Mouse (Mus musculus) limb, embryonic 11.5 days (tissue): Measurements from ENCODE around the gene Unc93b1. TPM values are rescaled to one million over a fixed set of nuclear protein-coding genes. Genes with fewer than 3 reads are reported as not detected.

Source experiments
- ATAC-seq: fragments of 200-750 bp; cut with Nextera tagmentation; 2 replicates; pipeline ENCODE4 v1.8.0; 2017; ENCODE audit warnings: low read depth; ENCODE audit not compliant: insufficient number of reproducible peaks, low FRiP score, low TSS enrichment
- DNase-seq: peaks from one replicate; pipeline ENCODE4 v3.0.0-alpha.2; 2015; ENCODE audit warnings: low spot score
- H3K27ac ChIP-seq: fragments of 300-500 bp; sonication (generic); replicated peaks from 2 replicates; pipeline ENCODE4 v1.5.1; 2014; ENCODE audit warnings: low read depth, mild to moderate bottlenecking, low read length
- H3K27me3 ChIP-seq: fragments of 300-500 bp; sonication (generic); 2 replicates; pipeline ENCODE4 v1.6.1; 2014; ENCODE audit warnings: mild to moderate bottlenecking, low read length, mixed read lengths; ENCODE audit not compliant: control insufficient read depth, insufficient read depth
- H3K36me3 ChIP-seq: fragments of 300-500 bp; sonication (generic); 2 replicates; pipeline ENCODE4 v1.6.1; 2014; ENCODE audit warnings: mild to moderate bottlenecking, low read length, moderate library complexity, mixed read lengths; ENCODE audit not compliant: control insufficient read depth, insufficient read depth
- H3K4me1 ChIP-seq: fragments of 300-500 bp; sonication (generic); 2 replicates; pipeline ENCODE4 v1.6.1; 2014; ENCODE audit warnings: low read length, mixed read lengths; ENCODE audit not compliant: control insufficient read depth, insufficient read depth
- H3K4me2 ChIP-seq: fragments of 300-500 bp; sonication (generic); 2 replicates; pipeline ENCODE4 v1.6.1; 2014; ENCODE audit warnings: low read depth, mild to moderate bottlenecking, moderate library complexity; ENCODE audit not compliant: severe bottlenecking
- H3K4me3 ChIP-seq: fragments of 300-500 bp; sonication (generic); 2 replicates; pipeline ENCODE4 v1.5.1; 2014; ENCODE audit warnings: low read depth, low read length
- H3K9ac ChIP-seq: fragments of 300-500 bp; sonication (generic); 2 replicates; pipeline ENCODE4 v1.6.1; 2014; ENCODE audit warnings: mild to moderate bottlenecking, low read length
- H3K9me3 ChIP-seq: fragments of 300-500 bp; sonication (generic); 2 replicates; pipeline ENCODE4 v1.6.1; 2016; ENCODE audit warnings: low read length; ENCODE audit not compliant: control insufficient read depth
- WGBS: fragments of 180-500 bp; shearing (Covaris S2); extraction: QIAGEN DNeasy Blood & Tissue Kit; methylation state at CpG from one replicate; pipeline ENCODE4 v1.1.7; 2014; 5-methylcytosine and 5-hydroxymethylcytosine counted together
- polyA plus RNA-seq: library from polyadenylated mRNA; unstranded; fragments of >200 nt; fragmentation: Nextera tagmentation; extraction: Ambion mirVana; gene quantifications from 2 replicates; pipeline ENCODE4 v1.2.1, GENCODE M21; 2014

Unc93b1 gene
- polyA plus RNA-seq, 1 experiment from 2014 or later = 7.1 TPM

- Histone ChIP-seq H3K9ac (no peak overlapping the region), H3K36me3 (no peaks in the 10 kb centered on the region), H3K4me1 (peaks cover 8% of the 10 kb centered on the region), H3K9me3 (no peaks in the 10 kb centered on the region), H3K27me3 (no peaks in the 10 kb centered on the region), H3K4me3 (no peak overlapping the region), H3K27ac (no peak overlapping the region), H3K4me2 (no peak overlapping the region)
- ATAC-seq (no peak), DNase-seq (no peak)
- 71% methylated on average over 8 of the region's 8 CpGs for WGBS
Measured at GRCm38 (mm10) chr19:3998335-3998734, 63.3 kb downstream of the Unc93b1 start.

Other genes with a start within 250 kb of the Unc93b1 start
- 7.2 and 7.9 TPM in 2 replicates for gene Lrp5, start 248.6 kb upstream of the Unc93b1 start, polyA plus RNA-seq
- gene 1810055G02Rik, start 226.9 kb upstream of the Unc93b1 start, polyA plus RNA-seq = 38.3 and 42.9 TPM in 2 replicates
- gene Kmt5b, start 167.8 kb upstream of the Unc93b1 start, polyA plus RNA-seq = 25.3 and 30.6 TPM in 2 replicates
- gene Chka, start 83.4 kb upstream of the Unc93b1 start, polyA plus RNA-seq = 47.3 and 47.7 TPM in 2 replicates
- 27.3 and 28.8 TPM in 2 replicates for gene Tcirg1, start 28.1 kb upstream of the Unc93b1 start, polyA plus RNA-seq
- 259 and 263 TPM in 2 replicates for gene Ndufs8, start 22.4 kb upstream of the Unc93b1 start, polyA plus RNA-seq
- gene Aldh3b1, start 5.4 kb upstream of the Unc93b1 start, polyA plus RNA-seq = 0.47 and 0.67 TPM in 2 replicates
- gene Aldh3b3, start 23.5 kb downstream of the Unc93b1 start, polyA plus RNA-seq = not detected in 2 replicates
- gene Aldh3b2, start 37.1 kb downstream of the Unc93b1 start, polyA plus RNA-seq = 2.6 TPM in 2 replicates
- gene Acy3, start 51.4 kb downstream of the Unc93b1 start, polyA plus RNA-seq = 3.3 and 4.3 TPM in 2 replicates
- 0.08 TPM in 1 of 2 replicates, not detected in the other for gene Tbx10, start 57.6 kb downstream of the Unc93b1 start, polyA plus RNA-seq
- 29.7 and 32.6 TPM in 2 replicates for gene Nudt8, start 65.4 kb downstream of the Unc93b1 start, polyA plus RNA-seq
- gene Gm49405, start 65.4 kb downstream of the Unc93b1 start, polyA plus RNA-seq = 2.5 TPM in 2 replicates
- gene Doc2g, start 68.1 kb downstream of the Unc93b1 start, polyA plus RNA-seq = 4.1 TPM in 2 replicates
- 198 and 208 TPM in 2 replicates for gene Ndufv1, start 77.6 kb downstream of the Unc93b1 start, polyA plus RNA-seq
- 437 and 462 TPM in 2 replicates for gene Gstp1, start 102.8 kb downstream of the Unc93b1 start, polyA plus RNA-seq
- 1.1 TPM in 2 replicates for gene Gstp2, start 110.8 kb downstream of the Unc93b1 start, polyA plus RNA-seq
- 0.23 TPM in 1 of 2 replicates, not detected in the other for gene Gstp3, start 124.4 kb downstream of the Unc93b1 start, polyA plus RNA-seq
- gene Cabp2, start 146.4 kb downstream of the Unc93b1 start, polyA plus RNA-seq = not detected in 2 replicates
- gene Cdk2ap2, start 162.0 kb downstream of the Unc93b1 start, polyA plus RNA-seq = 77.5 and 81.6 TPM in 2 replicates
- gene Pitpnm1, start 164.8 kb downstream of the Unc93b1 start, polyA plus RNA-seq = 4.8 and 5.8 TPM in 2 replicates
- gene Aip, start 190.7 kb downstream of the Unc93b1 start, polyA plus RNA-seq = 91.2 and 93.7 TPM in 2 replicates
- not detected in 2 replicates for gene Gpr152, start 204.6 kb downstream of the Unc93b1 start, polyA plus RNA-seq
- gene Cabp4, start 208.8 kb downstream of the Unc93b1 start, polyA plus RNA-seq = not detected in 2 replicates
- 116 and 124 TPM in 2 replicates for gene Coro1b, start 213.4 kb downstream of the Unc93b1 start, polyA plus RNA-seq
- 1.1 and 1.5 TPM in 2 replicates for gene Ptprcap, start 218.4 kb downstream of the Unc93b1 start, polyA plus RNA-seq
- gene Rps6kb2, start 228.2 kb downstream of the Unc93b1 start, polyA plus RNA-seq = 44.7 and 48.9 TPM in 2 replicates
- gene Carns1, start 240.3 kb downstream of the Unc93b1 start, polyA plus RNA-seq = 2.1 TPM in 2 replicates